Mouse (Mus musculus) myocyte (in vitro differentiated cells): ENCODE measurements around the gene Map2k2.

ENCODE experiments used
- MYOG ChIP-seq, 3 experiments: IDR thresholded peaks; one replicate each; pipeline ENCODE4 v1.6.1; 2011; ENCODE audit warnings: control low read depth in 2 of 3, low read depth in 2 of 3, mild to moderate bottlenecking in 2 of 3; ENCODE audit not compliant: insufficient read length in 2 of 3, control insufficient read depth in 1 of 3, insufficient read depth in 1 of 3
- POLR2A ChIP-seq: IDR thresholded peaks from one replicate; pipeline ENCODE4 v1.6.1; 2011; ENCODE audit warnings: low read depth, mild to moderate bottlenecking, control low read depth, moderate library complexity; ENCODE audit not compliant: insufficient read length
- TCF12 ChIP-seq: IDR thresholded peaks from one replicate; pipeline ENCODE4 v1.6.1; 2011; ENCODE audit warnings: mild to moderate bottlenecking, control low read depth; ENCODE audit not compliant: poor library complexity, insufficient read depth, severe bottlenecking

GRCm38 (mm10) chr10:81134181-81134587 is 28.5 kb downstream of the Map2k2 start:
- no peak for TF ChIP-seq POLR2A
- TF ChIP-seq MYOG (IDR thresholded peaks at IDR 0.05; ENCODE audit: control insufficient read depth in 1 of 3, insufficient read depth in 1 of 3, insufficient read length in 2 of 3, low read depth in 2 of 3), result no peak
- TF ChIP-seq TCF12, result no peak
